Mouse (Mus musculus) layer of hippocampus, postnatal 36 days (tissue): ENCODE measurements around the gene Nfs1. TPM values are rescaled to one million over a fixed set of nuclear protein-coding genes. Genes with fewer than 3 reads are reported as not detected.
"Not testable (repeated sequence)": the region's sequence is repeated elsewhere in the genome, so short reads cannot be mapped to it uniquely, and the experiment has no call there.

Experiments
- DNase-seq, 2 experiments: peaks; one replicate each; pipeline ENCODE4 v3.0.0; 2022
- total RNA-seq, 2 experiments: library from RNA; stranded (reverse); gene quantifications; 2 replicates each; pipeline ENCODE4 v1.2.3; 2021

The Nfs1 gene
- total RNA-seq, 2 experiments from 2014 or later = 41.5 to 45.7 TPM

- no peak for DNase-seq
These were observed 619 bp downstream of the Nfs1 start for GRCm38 (mm10) chr2:156143367-156143766.

GRCm38 (mm10) chr2:156142820-156143219 lies 1.2 kb downstream of the Nfs1 start:
- no peak for DNase-seq

- DNase-seq = no peak
These were observed 8.3 kb downstream of the Nfs1 start for GRCm38 (mm10) chr2:156135695-156136094.

- no peak for DNase-seq
These were observed 9.8 kb downstream of the Nfs1 start for GRCm38 (mm10) chr2:156134161-156134560.

GRCm38 (mm10) chr2:156126992-156127391 lies 17.0 kb downstream of the Nfs1 start, which contains the start of gene Gm28036:
Gene Gm28036, minus strand, starts transcription at chr2:156127092.
- DNase-seq = no peak

- DNase-seq = no peak
These were observed 20.3 kb downstream of the Nfs1 start for GRCm38 (mm10) chr2:156123731-156124130.

- DNase-seq = no peak
These were observed 24.4 kb downstream of the Nfs1 start for GRCm38 (mm10) chr2:156119566-156119965.

GRCm38 (mm10) chr2:156112080-156112423 lies 31.9 kb downstream of the Nfs1 start:
- not testable (repeated sequence) for DNase-seq

GRCm38 (mm10) chr2:156111358-156112079 lies 32.5 kb downstream of the Nfs1 start, which contains the start of the genes Cpne1 and Rbm12:
Gene Cpne1, minus strand, starts transcription at chr2:156111965.
Gene Rbm12, minus strand, starts transcription at chr2:156111978.
- peak; percentile 90 to 93 for DNase-seq

- peak in 1 of 2 experiments; percentile 9 for DNase-seq
These were observed 33.2 kb downstream of the Nfs1 start for GRCm38 (mm10) chr2:156110627-156111357.

- DNase-seq = no peak
These were observed 52.1 kb downstream of the Nfs1 start for GRCm38 (mm10) chr2:156091926-156092325.

GRCm38 (mm10) chr2:156089799-156090198 lies 54.2 kb downstream of the Nfs1 start:
- no peak for DNase-seq

GRCm38 (mm10) chr2:156087391-156088110 lies 56.4 kb downstream of the Nfs1 start:
- no peak for DNase-seq

- no peak for DNase-seq
These were observed 59.4 kb downstream of the Nfs1 start for GRCm38 (mm10) chr2:156084541-156084940.

- DNase-seq = no peak
These were observed 63.6 kb downstream of the Nfs1 start for GRCm38 (mm10) chr2:156080391-156080790.

GRCm38 (mm10) chr2:156079674-156080073 lies 64.3 kb downstream of the Nfs1 start:
- DNase-seq = no peak

- DNase-seq = no peak
These were observed 64.8 kb downstream of the Nfs1 start for GRCm38 (mm10) chr2:156079183-156079560.

- no peak for DNase-seq
These were observed 65.4 kb downstream of the Nfs1 start for GRCm38 (mm10) chr2:156078421-156079182.

GRCm38 (mm10) chr2:156077461-156077860 lies 66.5 kb downstream of the Nfs1 start:
- no peak for DNase-seq

GRCm38 (mm10) chr2:156073725-156074124 lies 70.3 kb downstream of the Nfs1 start:
- no peak for DNase-seq
